Mouse (Mus musculus): Measurements from ENCODE around the gene Slc30a7. TPM values are rescaled to one million over a fixed set of nuclear protein-coding genes. Genes with fewer than 3 reads are reported as not detected.

Slc30a7 gene
- polyA plus RNA-seq, 1 experiment, result 14.6 TPM

- 90% methylated on average over 6 of the region's 6 CpGs for WGBS
- Histone ChIP-seq H3K27me3 (replicated peaks; ENCODE audit: control insufficient read depth, insufficient read depth, low read length) (no peaks in the 10 kb centered on the region), H3K4me3 (ENCODE audit: insufficient read depth, low read depth, low read length) (no peak overlapping the region), H3K4me1 (ENCODE audit: control insufficient read depth, insufficient read depth, low read length) (no peaks in the 10 kb centered on the region), H3K36me3 (ENCODE audit: control insufficient read depth, insufficient read depth, low read length) (peaks cover 2% of the 10 kb centered on the region; the same call in 1 of the 2 replicates), H3K27ac (ENCODE audit: insufficient read depth, low read depth, low read length) (no peak overlapping the region)
- no peak for DNase-seq
- TF ChIP-seq CTCF (conservative IDR thresholded peaks at IDR 0.05; ENCODE audit: insufficient read depth, insufficient read length, low read depth, low read length) (no peak), POLR2A (IDR thresholded peaks at IDR 0.05; ENCODE audit: low read depth, low read length) (no peak)
These were observed 33.0 kb downstream of the Slc30a7 start for GRCm38 (mm10) chr3:115974228-115974627.

GRCm38 (mm10) chr3:115971891-115972646 lies 35.1 kb downstream of the Slc30a7 start:
- H3K27me3 ChIP-seq (replicated peaks; ENCODE audit: control insufficient read depth, insufficient read depth, low read length), result no peaks in the 10 kb centered on the region
- H3K4me1 ChIP-seq (ENCODE audit: control insufficient read depth, insufficient read depth, low read length), result no peaks in the 10 kb centered on the region
- no peak overlapping the region for H3K4me3 ChIP-seq (ENCODE audit: insufficient read depth, low read depth, low read length)
- TF ChIP-seq CTCF (conservative IDR thresholded peaks at IDR 0.05; ENCODE audit: insufficient read depth, insufficient read length, low read depth, low read length), result no peak
- WGBS, result 92% methylated on average over 14 of the region's 14 CpGs
- no peak overlapping the region for H3K27ac ChIP-seq (ENCODE audit: insufficient read depth, low read depth, low read length)
- H3K36me3 ChIP-seq (ENCODE audit: control insufficient read depth, insufficient read depth, low read length), result peaks cover 2% of the 10 kb centered on the region; the same call in 1 of the 2 replicates
- DNase-seq, result no peak

- WGBS, result 90% methylated on average over 20 of the region's 20 CpGs
- Histone ChIP-seq H3K36me3 (ENCODE audit: control insufficient read depth, insufficient read depth, low read length) (peaks cover 2% of the 10 kb centered on the region; the same call in 1 of the 2 replicates), H3K27me3 (replicated peaks; ENCODE audit: control insufficient read depth, insufficient read depth, low read length) (no peaks in the 10 kb centered on the region), H3K27ac (ENCODE audit: insufficient read depth, low read depth, low read length) (no peak overlapping the region), H3K4me3 (ENCODE audit: insufficient read depth, low read depth, low read length) (no peak overlapping the region), H3K4me1 (ENCODE audit: control insufficient read depth, insufficient read depth, low read length) (no peaks in the 10 kb centered on the region)
- no peak for TF ChIP-seq POLR2A (IDR thresholded peaks at IDR 0.05; ENCODE audit: low read depth, low read length)
- DNase-seq, result no peak
These were observed 36.0 kb downstream of the Slc30a7 start for GRCm38 (mm10) chr3:115971045-115971785.

GRCm38 (mm10) chr3:115968745-115969530 lies 38.3 kb downstream of the Slc30a7 start:
- no peak overlapping the region for H3K4me3 ChIP-seq (ENCODE audit: insufficient read depth, low read depth, low read length)
- H3K27me3 ChIP-seq (replicated peaks; ENCODE audit: control insufficient read depth, insufficient read depth, low read length), result no peaks in the 10 kb centered on the region
- no peak overlapping the region for H3K27ac ChIP-seq (ENCODE audit: insufficient read depth, low read depth, low read length)
- WGBS, result 90% methylated on average over 10 of the region's 10 CpGs
- TF ChIP-seq CTCF (conservative IDR thresholded peaks at IDR 0.05; ENCODE audit: insufficient read depth, insufficient read length, low read depth, low read length) (no peak), POLR2A (IDR thresholded peaks at IDR 0.05; ENCODE audit: low read depth, low read length) (no peak)
- no peak for DNase-seq
- no peaks in the 10 kb centered on the region for H3K4me1 ChIP-seq (ENCODE audit: control insufficient read depth, insufficient read depth, low read length)
- H3K36me3 ChIP-seq (ENCODE audit: control insufficient read depth, insufficient read depth, low read length), result no peaks in the 10 kb centered on the region

GRCm38 (mm10) chr3:115964071-115964470 lies 43.1 kb downstream of the Slc30a7 start:
- Histone ChIP-seq H3K27ac (ENCODE audit: insufficient read depth, low read depth, low read length) (no peak overlapping the region), H3K4me3 (ENCODE audit: insufficient read depth, low read depth, low read length) (no peak overlapping the region), H3K4me1 (ENCODE audit: control insufficient read depth, insufficient read depth, low read length) (no peaks in the 10 kb centered on the region), H3K36me3 (ENCODE audit: control insufficient read depth, insufficient read depth, low read length) (no peaks in the 10 kb centered on the region; the same call in 1 of the 2 replicates), H3K27me3 (replicated peaks; ENCODE audit: control insufficient read depth, insufficient read depth, low read length) (no peaks in the 10 kb centered on the region)
- WGBS, result 66% methylated on average over 5 of the region's 5 CpGs
- no peak for DNase-seq
- no peak for TF ChIP-seq POLR2A (IDR thresholded peaks at IDR 0.05; ENCODE audit: low read depth, low read length)
- no peak for TF ChIP-seq CTCF (conservative IDR thresholded peaks at IDR 0.05; ENCODE audit: insufficient read depth, insufficient read length, low read depth, low read length)

GRCm38 (mm10) chr3:115963597-115963996 lies 43.6 kb downstream of the Slc30a7 start:
- no peak for DNase-seq

More at GRCm38 (mm10) chr3:115963597-115963996, 43.6 kb downstream of the Slc30a7 start:
- Histone ChIP-seq H3K36me3 (ENCODE audit: control insufficient read depth, insufficient read depth, low read length) (no peaks in the 10 kb centered on the region; the same call in 1 of the 2 replicates), H3K4me3 (ENCODE audit: insufficient read depth, low read depth, low read length) (no peak overlapping the region), H3K27ac (ENCODE audit: insufficient read depth, low read depth, low read length) (no peak overlapping the region), H3K27me3 (replicated peaks; ENCODE audit: control insufficient read depth, insufficient read depth, low read length) (no peaks in the 10 kb centered on the region), H3K4me1 (ENCODE audit: control insufficient read depth, insufficient read depth, low read length) (no peaks in the 10 kb centered on the region)
- TF ChIP-seq POLR2A (IDR thresholded peaks at IDR 0.05; ENCODE audit: low read depth, low read length), result no peak
- TF ChIP-seq CTCF (conservative IDR thresholded peaks at IDR 0.05; ENCODE audit: insufficient read depth, insufficient read length, low read depth, low read length), result no peak
- WGBS, result 96% methylated on average over 1 of the region's 1 CpGs

Measured in kidney, adult 2 months (tissue).